Mouse (Mus musculus) lung, postnatal 0 days (tissue): ENCODE data around the gene M6pr. TPM values are rescaled to one million over a fixed set of nuclear protein-coding genes. Genes with fewer than 3 reads are reported as not detected.
A peak's percentile ranks its signal among the peaks of the same experiment; 100 is the strongest.

ENCODE experiments used
- ATAC-seq: fragments of 200-750 bp; cut with Nextera tagmentation; 2 replicates; pipeline ENCODE4 v1.8.0; 2017; ENCODE audit warnings: moderate library complexity
- DNase-seq: peaks from one replicate; pipeline ENCODE4 v3.0.0-alpha.2; 2016; ENCODE audit warnings: low spot score
- H3K27ac ChIP-seq: fragments of 300-500 bp; sonication (generic); 2 replicates; pipeline ENCODE4 v1.5.1; 2014; ENCODE audit warnings: antibody characterized with exemption, mild to moderate bottlenecking, low read length, mixed read lengths
- H3K27me3 ChIP-seq: fragments of 300-500 bp; sonication (generic); replicated peaks from 2 replicates; pipeline ENCODE4 v1.6.1; 2014; ENCODE audit warnings: low read length, mixed read lengths; ENCODE audit not compliant: insufficient read depth
- H3K36me3 ChIP-seq: fragments of 300-500 bp; sonication (generic); 2 replicates; pipeline ENCODE4 v1.6.1; 2014; ENCODE audit warnings: low read length, mixed read lengths; ENCODE audit not compliant: insufficient read depth
- H3K4me1 ChIP-seq: fragments of 300-500 bp; sonication (generic); 2 replicates; pipeline ENCODE4 v1.6.1; 2014; ENCODE audit warnings: antibody characterized with exemption, low read depth, low read length, mixed read lengths; ENCODE audit not compliant: insufficient read depth
- H3K4me2 ChIP-seq: fragments of 300-500 bp; sonication (generic); replicated peaks from 2 replicates; pipeline ENCODE4 v1.6.1; 2014; ENCODE audit warnings: low read depth, mild to moderate bottlenecking, low read length, moderate library complexity, mixed read lengths
- H3K4me3 ChIP-seq: fragments of 300-500 bp; sonication (generic); 2 replicates; pipeline ENCODE4 v1.5.1; 2014; ENCODE audit warnings: low read depth, low read length
- H3K9ac ChIP-seq: fragments of 300-500 bp; sonication (generic); replicated peaks from 2 replicates; pipeline ENCODE4 v1.6.1; 2014; ENCODE audit warnings: low read depth, mild to moderate bottlenecking
- H3K9me3 ChIP-seq: fragments of 300-500 bp; sonication (generic); 2 replicates; pipeline ENCODE4 v1.6.1; 2016; ENCODE audit warnings: low read length, mixed read lengths
- CTCF ChIP-seq: IDR thresholded peaks from 2 replicates; pipeline ENCODE4 v1.5.1; 2016; ENCODE audit warnings: antibody characterized with exemption, mild to moderate bottlenecking
- EP300 ChIP-seq: IDR thresholded peaks from 2 replicates; pipeline ENCODE4 v1.6.1; 2016; ENCODE audit warnings: antibody characterized with exemption, mild to moderate bottlenecking, control low read depth
- WGBS: fragments of 180-500 bp; shearing (Covaris S2); extraction: QIAGEN DNeasy Blood & Tissue Kit; methylation state at CpG from one replicate; pipeline ENCODE4 v1.1.7; 2014; 5-methylcytosine and 5-hydroxymethylcytosine counted together
- polyA plus RNA-seq: library from polyadenylated mRNA; unstranded; fragments of >200 nt; fragmentation: Nextera tagmentation; extraction: Ambion mirVana; gene quantifications from 2 replicates; pipeline ENCODE4 v1.2.1, GENCODE M21; 2015

The M6pr gene
- polyA plus RNA-seq, 1 experiment from 2014 or later: 114 TPM

DNA sequence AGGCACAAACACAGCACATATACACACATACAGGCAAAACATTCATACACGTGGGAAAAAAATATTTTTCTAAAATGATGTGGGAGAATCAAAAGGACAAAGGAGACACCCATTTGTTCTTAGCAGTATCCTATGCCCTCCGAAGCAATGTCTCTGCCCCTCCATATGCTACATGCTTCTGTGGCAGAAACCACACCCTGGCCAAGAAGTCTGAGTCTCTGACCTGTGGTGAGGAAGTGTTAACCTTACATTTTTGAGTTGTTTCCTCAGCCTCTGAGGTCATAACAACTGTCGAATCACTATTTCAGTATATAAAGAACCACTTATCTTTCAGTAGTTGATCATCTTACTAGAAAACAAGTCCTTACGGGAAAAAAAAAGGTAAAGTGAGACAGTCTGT lies 5.9 kb upstream of the M6pr start:
- no peak overlapping the region for H3K4me3 ChIP-seq
- H3K9me3 ChIP-seq: no peaks in the 10 kb centered on the region
- 74% methylated on average over 4 of the region's 4 CpGs for WGBS
- no peaks in the 10 kb centered on the region for H3K36me3 ChIP-seq
- no peaks in the 10 kb centered on the region for H3K4me1 ChIP-seq
- DNase-seq (no peak), ATAC-seq (no peak)
- H3K27ac ChIP-seq: no peak overlapping the region
- TF ChIP-seq EP300 (no peak), CTCF (no peak)
- no peak overlapping the region for H3K9ac ChIP-seq
- H3K4me2 ChIP-seq: no peak overlapping the region
- H3K27me3 ChIP-seq: no peaks in the 10 kb centered on the region

- ATAC-seq (no peak), DNase-seq (no peak)
- Histone ChIP-seq H3K4me2 (no peak overlapping the region), H3K4me3 (no peak overlapping the region), H3K9me3 (no peaks in the 10 kb centered on the region), H3K36me3 (no peaks in the 10 kb centered on the region), H3K27ac (no peak overlapping the region), H3K4me1 (no peaks in the 10 kb centered on the region), H3K27me3 (no peaks in the 10 kb centered on the region), H3K9ac (no peak overlapping the region)
- TF ChIP-seq EP300 (no peak), CTCF (no peak)
- 51% methylated on average over 9 of the region's 9 CpGs for WGBS
Measured at GRCm38 (mm10) chr6:122303526-122303925, 5.0 kb upstream of the M6pr start.

DNA sequence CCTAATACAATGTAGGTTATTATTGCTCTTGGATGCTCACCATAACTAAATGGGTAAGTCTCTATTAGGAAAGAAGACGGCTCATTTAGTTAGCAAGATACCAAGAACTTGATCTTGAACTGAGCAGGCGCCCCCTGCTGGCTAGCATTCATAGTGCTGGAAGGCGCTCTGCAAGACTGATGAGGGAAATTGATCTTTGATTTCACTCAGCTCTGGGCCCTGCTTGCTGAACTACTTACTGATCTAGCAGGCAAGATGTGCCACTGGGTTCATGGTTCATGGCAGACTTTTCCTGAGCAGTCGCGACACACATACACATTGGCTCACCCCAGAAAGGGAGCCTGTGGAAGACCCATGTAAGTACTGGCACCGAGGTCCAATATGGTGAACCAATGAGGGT lies 4.2 kb upstream of the M6pr start:
- H3K27me3 ChIP-seq: no peaks in the 10 kb centered on the region
- H3K4me3 ChIP-seq: no peak overlapping the region
- TF ChIP-seq CTCF (peak; percentile 85), EP300 (no peak)
- H3K36me3 ChIP-seq: no peaks in the 10 kb centered on the region
- WGBS: 27% methylated on average over 6 of the region's 6 CpGs
- ATAC-seq (no peak), DNase-seq (peak; percentile 76)
- H3K27ac ChIP-seq: no peak overlapping the region
- H3K9ac ChIP-seq: no peak overlapping the region
- no peak overlapping the region for H3K4me2 ChIP-seq
- no peaks in the 10 kb centered on the region for H3K4me1 ChIP-seq
- H3K9me3 ChIP-seq: no peaks in the 10 kb centered on the region

GRCm38 (mm10) chr6:122304790-122305555 lies 3.5 kb upstream of the M6pr start:
- 82% methylated on average over 12 of the region's 12 CpGs for WGBS
- no peak for TF ChIP-seq EP300
- TF ChIP-seq CTCF: no peak
- no peak overlapping the region for H3K4me3 ChIP-seq
- H3K4me1 ChIP-seq: peaks cover 5% of the 10 kb centered on the region; the same call in 1 of the 2 replicates
- no peaks in the 10 kb centered on the region for H3K36me3 ChIP-seq
- DNase-seq (no peak), ATAC-seq (no peak)
- H3K9me3 ChIP-seq: no peaks in the 10 kb centered on the region
- H3K27me3 ChIP-seq: no peaks in the 10 kb centered on the region
- H3K9ac ChIP-seq: no peak overlapping the region
- H3K4me2 ChIP-seq: no peak overlapping the region
- no peak overlapping the region for H3K27ac ChIP-seq

DNA sequence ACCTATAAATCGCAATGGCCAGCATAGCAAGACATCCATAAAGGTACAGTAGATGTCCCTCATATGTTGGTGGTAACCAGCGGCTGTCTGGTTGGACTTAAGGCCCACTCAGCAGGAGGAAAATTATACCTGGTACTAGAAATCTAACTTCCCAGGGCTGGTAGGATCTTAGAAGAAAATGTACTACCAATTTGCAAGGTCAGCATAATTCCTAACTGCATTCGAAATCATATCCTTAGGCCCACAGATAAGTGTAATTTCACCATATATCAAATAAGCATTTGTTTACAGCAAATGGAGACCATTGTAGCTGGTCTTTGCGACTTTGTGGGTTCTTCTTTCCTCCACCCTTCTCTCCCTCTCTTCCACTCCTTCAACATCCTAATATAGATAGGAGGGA lies 1.8 kb upstream of the M6pr start:
- Histone ChIP-seq H3K4me2 (no peak overlapping the region), H3K4me1 (peaks cover 11% of the 10 kb centered on the region; the same call in 1 of the 2 replicates), H3K36me3 (no peaks in the 10 kb centered on the region), H3K27me3 (no peaks in the 10 kb centered on the region), H3K9me3 (no peaks in the 10 kb centered on the region), H3K27ac (no peak overlapping the region), H3K4me3 (no peak overlapping the region), H3K9ac (no peak overlapping the region)
- TF ChIP-seq CTCF: no peak
- TF ChIP-seq EP300: no peak
- 81% methylated on average over 4 of the region's 4 CpGs for WGBS
- DNase-seq: no peak
- ATAC-seq: no peak

- no peak for TF ChIP-seq CTCF
- no peak for TF ChIP-seq EP300
- no peak overlapping the region for H3K4me2 ChIP-seq
- peaks cover 11% of the 10 kb centered on the region; the same call in 1 of the 2 replicates for H3K4me1 ChIP-seq
- H3K9me3 ChIP-seq: no peaks in the 10 kb centered on the region
- H3K36me3 ChIP-seq: no peaks in the 10 kb centered on the region
- WGBS: 63% methylated on average over 6 of the region's 6 CpGs
- H3K9ac ChIP-seq: no peak overlapping the region
- H3K27ac ChIP-seq: no peak overlapping the region
- no peaks in the 10 kb centered on the region for H3K27me3 ChIP-seq
- DNase-seq (no peak), ATAC-seq (no peak)
- no peak overlapping the region; the same call in 1 of the 2 replicates for H3K4me3 ChIP-seq
Measured at GRCm38 (mm10) chr6:122308136-122308504, 400 bp upstream of the M6pr start.
